Mouse (Mus musculus): ENCODE measurements at regions not wholly inside any gene's neighbourhood (a gene's known extent, or its start where the extent isn't known, plus 50 kb on each side); places are given as distances from the start of the nearest gene placed in this dataset.

DNA sequence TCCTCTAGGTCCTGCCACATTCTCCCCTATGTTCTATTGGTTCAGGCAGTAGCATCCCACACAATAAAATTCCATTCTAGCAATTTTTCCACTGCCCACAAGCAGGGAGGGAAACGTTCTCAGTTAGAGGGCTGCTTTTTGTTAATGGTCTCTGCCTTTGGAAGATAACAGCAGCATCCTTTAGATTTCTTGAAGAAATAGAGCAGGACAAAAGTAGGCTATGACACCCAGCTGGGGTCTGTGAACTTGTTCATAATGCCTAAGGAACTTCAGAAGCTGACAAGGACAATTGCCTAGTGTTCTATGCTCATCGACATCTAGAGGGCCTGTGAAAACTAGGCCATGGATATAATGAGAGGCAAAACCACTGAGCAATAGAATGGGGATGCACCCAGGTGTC lies 174.2 kb upstream of the Ercc4 start:
- no peak for TF ChIP-seq MAX (IDR thresholded peaks at IDR 0.05; ENCODE audit: low read depth)
- TF ChIP-seq POLR2A (IDR thresholded peaks at IDR 0.05; ENCODE audit: insufficient read length, low read depth) = no peak
- no peak for TF ChIP-seq POLR2AphosphoS2 (IDR thresholded peaks at IDR 0.05; ENCODE audit: insufficient read length, low read depth)
- no peak for TF ChIP-seq MYOD1 (IDR thresholded peaks at IDR 0.05; ENCODE audit: control insufficient read depth in 1 of 3, insufficient read length in 2 of 3, low read depth in 2 of 3)
- no peak for TF ChIP-seq MYOG (IDR thresholded peaks at IDR 0.05; ENCODE audit: control insufficient read depth in 1 of 3, insufficient read depth in 1 of 3, insufficient read length in 2 of 3, low read depth in 2 of 3)

Data from myocyte (in vitro differentiated cells).